Mouse (Mus musculus) embryonic facial prominence, embryonic 11.5 days (tissue): ENCODE measurements around the gene Olfr1224-ps1. TPM values are rescaled to one million over a fixed set of nuclear protein-coding genes. Genes with fewer than 3 reads are reported as not detected.

ENCODE experiments used
- ATAC-seq: fragments of 200-750 bp; cut with Nextera tagmentation; replicated peaks from 2 replicates; pipeline ENCODE4 v1.8.0; 2017; ENCODE audit warnings: low read depth; ENCODE audit not compliant: insufficient number of reproducible peaks, low FRiP score, low TSS enrichment
- DNase-seq: peaks from one replicate; pipeline ENCODE4 v3.0.0-alpha.2; 2015; ENCODE audit warnings: low spot score
- H3K27ac ChIP-seq: fragments of 300-500 bp; sonication (generic); replicated peaks from 2 replicates; pipeline ENCODE4 v1.5.1; 2014; ENCODE audit warnings: mild to moderate bottlenecking, low read depth, low read length, control low read depth
- H3K27me3 ChIP-seq: fragments of 300-500 bp; sonication (generic); 2 replicates; pipeline ENCODE4 v1.6.1; 2014; ENCODE audit warnings: mild to moderate bottlenecking, low read length, moderate library complexity, mixed read lengths; ENCODE audit not compliant: control insufficient read depth, insufficient read depth
- H3K36me3 ChIP-seq: fragments of 300-500 bp; sonication (generic); replicated peaks from 2 replicates; pipeline ENCODE4 v1.6.1; 2014; ENCODE audit warnings: low read depth, mild to moderate bottlenecking, low read length, moderate library complexity, mixed read lengths; ENCODE audit not compliant: control insufficient read depth, insufficient read depth
- H3K4me1 ChIP-seq: fragments of 300-500 bp; sonication (generic); 2 replicates; pipeline ENCODE4 v1.6.1; 2014; ENCODE audit warnings: low read length, mixed read lengths; ENCODE audit not compliant: control insufficient read depth, insufficient read depth
- H3K4me2 ChIP-seq: fragments of 300-500 bp; sonication (generic); 2 replicates; pipeline ENCODE4 v1.6.1; 2014; ENCODE audit warnings: low read depth, mild to moderate bottlenecking, control low read depth, low read length, moderate library complexity
- H3K4me3 ChIP-seq: fragments of 300-500 bp; sonication (generic); 2 replicates; pipeline ENCODE4 v1.5.1; 2014; ENCODE audit warnings: low read depth, low read length, control low read depth
- H3K9ac ChIP-seq: fragments of 300-500 bp; sonication (generic); replicated peaks from 2 replicates; pipeline ENCODE4 v1.6.1; 2014; ENCODE audit warnings: mild to moderate bottlenecking, control low read depth, low read length
- H3K9me3 ChIP-seq: fragments of 300-500 bp; sonication (generic); replicated peaks from 2 replicates; pipeline ENCODE4 v1.6.1; 2016; ENCODE audit warnings: mild to moderate bottlenecking, low read length, inconsistent platforms, mixed read lengths; ENCODE audit not compliant: control insufficient read depth
- WGBS: fragments of 180-500 bp; shearing (Covaris S2); extraction: QIAGEN DNeasy Blood & Tissue Kit; methylation state at CpG from one replicate; pipeline ENCODE4 v1.1.7; 2014; 5-methylcytosine and 5-hydroxymethylcytosine counted together
- polyA plus RNA-seq: library from polyadenylated mRNA; unstranded; fragments of >200 nt; fragmentation: Nextera tagmentation; extraction: Ambion mirVana; gene quantifications from 2 replicates; pipeline ENCODE4 v1.2.1, GENCODE M21; 2014

Olfr1224-ps1 gene
- polyA plus RNA-seq, 1 experiment from 2014 or later, result not detected

GRCm38 (mm10) chr2:89106735-89107134 lies 57.2 kb downstream of the Olfr1224-ps1 start, which contains the start of gene Olfr1220:
Olfr1220 (minus strand) TSS chr2:89106835.
- no peaks in the 10 kb centered on the region for H3K27me3 ChIP-seq

GRCm38 (mm10) chr2:89105651-89106050 lies 58.2 kb downstream of the Olfr1224-ps1 start:
- no peaks in the 10 kb centered on the region for H3K27me3 ChIP-seq
- no peak for ATAC-seq

More at GRCm38 (mm10) chr2:89106735-89107134, 57.2 kb downstream of the Olfr1224-ps1 start, which contains the start of gene Olfr1220:
- Histone ChIP-seq H3K4me1 (no peaks in the 10 kb centered on the region), H3K9ac (no peak within 1 kb of the TSS), H3K27ac (no peak within 1 kb of the TSS), H3K4me3 (no peak within 1 kb of the TSS), H3K36me3 (no peaks in the 10 kb centered on the region), H3K4me2 (no peak within 1 kb of the TSS), H3K9me3 (no peaks in the 10 kb centered on the region)
- WGBS, result 69% methylated on average over 3 of the region's 3 CpGs
- no peak for ATAC-seq
- no peak for DNase-seq

More at GRCm38 (mm10) chr2:89105651-89106050, 58.2 kb downstream of the Olfr1224-ps1 start:
- H3K4me2 ChIP-seq, result no peak overlapping the region
- no peaks in the 10 kb centered on the region for H3K36me3 ChIP-seq
- no peak overlapping the region for H3K9ac ChIP-seq
- no peaks in the 10 kb centered on the region for H3K9me3 ChIP-seq
- H3K4me1 ChIP-seq, result no peaks in the 10 kb centered on the region
- DNase-seq, result no peak
- no peak overlapping the region for H3K4me3 ChIP-seq
- no peak overlapping the region for H3K27ac ChIP-seq

Other genes with a start within 250 kb of the Olfr1224-ps1 start
- gene Olfr1209, start 248.9 kb downstream of the Olfr1224-ps1 start, polyA plus RNA-seq, result not detected in 2 replicates
- not detected in 2 replicates for gene Olfr1211, start 226.0 kb downstream of the Olfr1224-ps1 start, polyA plus RNA-seq
- not detected in 2 replicates for gene Olfr1212, start 210.1 kb downstream of the Olfr1224-ps1 start, polyA plus RNA-seq
- not detected in 2 replicates for gene Gm13762, start 183.8 kb downstream of the Olfr1224-ps1 start, polyA plus RNA-seq
- gene Olfr1214, start 171.4 kb downstream of the Olfr1224-ps1 start, polyA plus RNA-seq, result not detected in 2 replicates
- not detected in 2 replicates for gene Olfr1215, start 157.1 kb downstream of the Olfr1224-ps1 start, polyA plus RNA-seq
- not detected in 2 replicates for gene Olfr1216, start 145.8 kb downstream of the Olfr1224-ps1 start, polyA plus RNA-seq
- not detected in 2 replicates for gene Olfr1217, start 132.0 kb downstream of the Olfr1224-ps1 start, polyA plus RNA-seq
- not detected in 2 replicates for gene Olfr1218, start 102.9 kb downstream of the Olfr1224-ps1 start, polyA plus RNA-seq
- not detected in 2 replicates for gene Olfr1219, start 80.6 kb downstream of the Olfr1224-ps1 start, polyA plus RNA-seq
- not detected in 2 replicates for gene Olfr1220, start 57.3 kb downstream of the Olfr1224-ps1 start, polyA plus RNA-seq
- not detected in 2 replicates for gene Olfr1221, start 46.8 kb downstream of the Olfr1224-ps1 start, polyA plus RNA-seq
- not detected in 2 replicates for gene Olfr1222, start 31.0 kb downstream of the Olfr1224-ps1 start, polyA plus RNA-seq
- not detected in 2 replicates for gene Olfr1223, start 12.5 kb downstream of the Olfr1224-ps1 start, polyA plus RNA-seq
- not detected in 2 replicates for gene Olfr1225, start 10.6 kb upstream of the Olfr1224-ps1 start, polyA plus RNA-seq
- not detected in 2 replicates for gene Olfr1226, start 36.0 kb upstream of the Olfr1224-ps1 start, polyA plus RNA-seq
- not detected in 2 replicates for gene Olfr1228, start 90.0 kb upstream of the Olfr1224-ps1 start, polyA plus RNA-seq
- not detected in 2 replicates for gene Olfr1229, start 123.9 kb upstream of the Olfr1224-ps1 start, polyA plus RNA-seq
- gene Olfr1230, start 133.2 kb upstream of the Olfr1224-ps1 start, polyA plus RNA-seq, result not detected in 2 replicates
- gene Olfr1231, start 143.0 kb upstream of the Olfr1224-ps1 start, polyA plus RNA-seq, result not detected in 2 replicates
- not detected in 2 replicates for gene Olfr1232, start 165.6 kb upstream of the Olfr1224-ps1 start, polyA plus RNA-seq
- gene Olfr1233, start 178.3 kb upstream of the Olfr1224-ps1 start, polyA plus RNA-seq, result not detected in 2 replicates
- not detected in 2 replicates for gene Olfr1234, start 200.8 kb upstream of the Olfr1224-ps1 start, polyA plus RNA-seq
- gene Olfr1238, start 245.6 kb upstream of the Olfr1224-ps1 start, polyA plus RNA-seq, result not detected in 2 replicates